Mouse (Mus musculus): ENCODE measurements around the gene Abcc3. TPM values are rescaled to one million over a fixed set of nuclear protein-coding genes. Genes with fewer than 3 reads are reported as not detected.

The Abcc3 gene
- polyA plus RNA-seq, 1 experiment from 2014 or later, result 8.7 TPM

DNA sequence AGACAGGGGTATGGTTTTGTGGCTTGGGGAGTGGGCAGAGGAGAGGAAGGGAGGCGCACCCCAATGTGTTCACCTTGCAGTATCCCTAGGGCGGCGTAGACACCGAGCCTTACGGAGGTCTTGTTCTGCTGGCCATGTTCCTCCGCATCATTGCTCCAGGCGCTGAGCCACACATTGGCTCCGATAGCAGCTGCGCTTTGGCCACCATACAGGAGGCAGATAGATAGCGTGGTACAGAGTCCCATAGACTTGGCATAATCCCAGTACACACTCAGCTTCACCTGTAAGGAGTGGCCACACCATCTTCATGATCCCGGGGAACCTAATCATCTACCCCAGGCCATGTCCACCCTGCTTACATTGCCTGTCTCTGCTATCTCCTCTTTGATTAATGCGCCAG, 33.6 kb downstream of the Abcc3 start:
- no peaks in the 10 kb centered on the region for H3K36me3 ChIP-seq (ENCODE audit: insufficient read depth, low read length)
- WGBS, result 91% methylated on average over 12 of the region's 12 CpGs

DNA sequence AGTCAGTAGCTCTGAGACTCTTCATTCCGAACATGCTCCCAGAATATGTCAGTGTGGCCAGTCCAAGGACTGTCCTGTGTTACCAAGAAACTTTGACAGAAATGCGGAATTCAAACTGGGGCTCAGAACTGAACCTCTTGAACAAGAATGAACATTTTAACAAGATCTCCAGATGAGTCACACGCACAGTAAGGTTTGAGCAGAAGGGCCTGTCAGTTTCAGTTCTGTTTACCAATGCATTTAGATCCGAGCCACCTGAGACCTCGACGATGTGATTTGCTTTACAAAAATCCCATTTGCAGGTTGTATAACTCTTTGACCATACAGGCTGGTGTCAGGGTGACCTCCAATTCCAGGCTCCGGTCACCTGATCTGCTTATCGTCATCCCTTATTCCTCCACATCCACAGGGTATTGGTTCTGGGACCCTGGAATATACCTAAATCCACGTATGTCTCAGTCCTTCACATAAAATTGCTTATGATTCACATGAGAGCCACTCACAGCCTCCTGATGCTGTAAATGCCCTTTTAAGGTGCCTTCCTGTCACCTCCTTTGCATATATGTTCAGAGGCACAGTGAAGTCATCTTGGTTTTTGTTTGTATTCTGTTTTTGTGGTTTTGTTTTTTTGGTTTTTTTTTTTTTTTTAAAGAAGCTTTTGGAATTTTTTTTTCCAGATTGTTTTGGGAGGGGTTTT, 37.1 kb downstream of the Abcc3 start:
- Histone ChIP-seq H3K4me3 (ENCODE audit: low read depth, low read length) (no peak overlapping the region), H3K4me2 (replicated peaks; ENCODE audit: low read depth, low read length) (no peak overlapping the region), H3K9ac (replicated peaks; ENCODE audit: low read depth) (no peak overlapping the region), H3K27me3 (replicated peaks; ENCODE audit: insufficient read depth, low read length) (no peaks in the 10 kb centered on the region), H3K4me1 (ENCODE audit: insufficient read depth, low read depth, low read length) (no peaks in the 10 kb centered on the region), H3K9me3 (ENCODE audit: low read length) (no peaks in the 10 kb centered on the region), H3K27ac (ENCODE audit: low read length) (no peak overlapping the region), H3K36me3 (ENCODE audit: insufficient read depth, low read length) (no peaks in the 10 kb centered on the region)
- 74% methylated on average over 9 of the region's 9 CpGs for WGBS
- ATAC-seq (no peak), DNase-seq (ENCODE audit: low spot score) (no peak)
- TF ChIP-seq CTCF (IDR thresholded peaks at IDR 0.05), result no peak
- TF ChIP-seq EP300 (IDR thresholded peaks at IDR 0.05), result no peak

More for the DNA sequence above, 33.6 kb downstream of the Abcc3 start:
- Histone ChIP-seq H3K9me3 (ENCODE audit: low read length) (no peaks in the 10 kb centered on the region), H3K27me3 (replicated peaks; ENCODE audit: insufficient read depth, low read length) (no peaks in the 10 kb centered on the region), H3K9ac (replicated peaks; ENCODE audit: low read depth) (no peak overlapping the region), H3K4me2 (replicated peaks; ENCODE audit: low read depth, low read length) (no peak overlapping the region), H3K4me3 (ENCODE audit: low read depth, low read length) (no peak overlapping the region), H3K27ac (ENCODE audit: low read length) (no peak overlapping the region), H3K4me1 (ENCODE audit: insufficient read depth, low read depth, low read length) (no peaks in the 10 kb centered on the region)
- TF ChIP-seq EP300 (IDR thresholded peaks at IDR 0.05) (no peak), CTCF (IDR thresholded peaks at IDR 0.05) (no peak)
- ATAC-seq (no peak), DNase-seq (ENCODE audit: low spot score) (no peak)

DNA sequence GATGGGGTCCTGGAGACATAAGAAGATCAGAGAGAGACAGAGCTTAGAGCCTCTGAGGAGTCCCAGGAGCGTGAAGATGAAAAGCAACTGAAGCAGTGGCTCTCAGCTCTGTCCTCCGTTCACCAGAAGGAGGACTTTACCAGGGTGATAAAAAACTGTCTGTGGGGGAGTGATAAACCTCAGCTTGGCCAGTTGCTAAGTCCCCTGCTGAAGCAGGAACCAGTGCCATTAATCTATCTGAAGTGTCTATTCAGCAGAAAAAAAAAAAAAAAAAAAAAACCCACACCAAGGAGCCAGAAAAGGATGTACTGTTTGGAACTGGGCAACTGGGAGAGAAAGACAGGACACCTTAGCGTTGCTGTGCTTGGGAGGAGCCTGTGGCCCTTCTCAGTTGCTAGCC, 41.7 kb downstream of the Abcc3 start:
- H3K9me3 ChIP-seq (ENCODE audit: low read length), result no peaks in the 10 kb centered on the region
- TF ChIP-seq CTCF (IDR thresholded peaks at IDR 0.05), result no peak
- TF ChIP-seq EP300 (IDR thresholded peaks at IDR 0.05), result no peak
- DNase-seq (ENCODE audit: low spot score) (no peak), ATAC-seq (no peak)
- H3K4me2 ChIP-seq (replicated peaks; ENCODE audit: low read depth, low read length), result no peak overlapping the region
- H3K27ac ChIP-seq (ENCODE audit: low read length), result no peak overlapping the region
- H3K4me3 ChIP-seq (ENCODE audit: low read depth, low read length), result no peak overlapping the region
- no peaks in the 10 kb centered on the region for H3K36me3 ChIP-seq (ENCODE audit: insufficient read depth, low read length)
- WGBS, result 25% methylated on average over 3 of the region's 3 CpGs
- H3K27me3 ChIP-seq (replicated peaks; ENCODE audit: insufficient read depth, low read length), result no peaks in the 10 kb centered on the region
- peaks cover 11% of the 10 kb centered on the region; the same call in 1 of the 2 replicates for H3K4me1 ChIP-seq (ENCODE audit: insufficient read depth, low read depth, low read length)
- no peak overlapping the region for H3K9ac ChIP-seq (replicated peaks; ENCODE audit: low read depth)

DNA sequence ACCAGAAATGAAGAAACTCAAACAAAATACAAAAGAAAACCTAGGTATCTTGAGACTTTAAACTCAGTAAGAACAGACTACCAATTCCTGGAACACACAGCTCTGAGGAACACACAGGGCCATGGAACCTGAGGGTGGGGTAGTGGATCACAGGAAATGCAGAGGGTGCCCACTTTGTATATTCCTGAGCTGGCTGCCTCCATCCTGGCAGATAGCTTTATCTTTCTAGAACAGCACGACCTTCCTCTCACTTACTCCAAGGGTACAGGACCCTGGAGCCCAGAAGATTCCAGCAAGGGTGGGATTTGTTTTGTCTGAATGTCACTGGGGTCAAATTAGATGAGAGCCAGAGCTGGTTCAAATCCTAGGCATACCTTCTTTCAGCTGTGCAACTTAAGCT, 42.5 kb downstream of the Abcc3 start:
- peak; percentile 13; the same call in 1 of the 2 replicates for ATAC-seq
- no peak overlapping the region for H3K4me2 ChIP-seq (replicated peaks; ENCODE audit: low read depth, low read length)
- WGBS, result 50% methylated on average over 1 of the region's 1 CpGs

DNA sequence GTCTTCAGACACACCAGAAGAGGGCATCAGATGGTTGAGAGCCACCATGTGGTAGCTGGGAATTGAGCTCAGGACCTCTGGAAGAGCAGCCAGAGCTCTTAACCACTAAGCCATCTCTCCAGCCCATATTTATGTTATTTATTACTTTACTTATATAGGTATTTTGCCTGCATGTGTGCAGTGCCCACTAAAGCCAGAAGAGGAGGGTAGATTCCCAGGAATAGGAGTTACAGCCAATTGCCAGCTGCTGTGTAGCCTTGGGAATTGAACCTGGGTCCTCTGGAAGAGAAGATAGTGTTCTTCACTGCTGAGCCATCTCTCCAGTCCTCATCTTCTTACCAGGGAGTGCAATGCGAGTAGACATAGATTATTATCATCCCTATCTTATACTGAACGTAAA, 43.0 kb downstream of the Abcc3 start:
- Histone ChIP-seq H3K4me3 (ENCODE audit: low read depth, low read length) (no peak overlapping the region), H3K4me1 (ENCODE audit: insufficient read depth, low read depth, low read length) (peaks cover 12% of the 10 kb centered on the region; the same call in 1 of the 2 replicates), H3K27ac (ENCODE audit: low read length) (no peak overlapping the region), H3K27me3 (replicated peaks; ENCODE audit: insufficient read depth, low read length) (no peaks in the 10 kb centered on the region), H3K9me3 (ENCODE audit: low read length) (no peaks in the 10 kb centered on the region), H3K36me3 (ENCODE audit: insufficient read depth, low read length) (no peaks in the 10 kb centered on the region), H3K4me2 (replicated peaks; ENCODE audit: low read depth, low read length) (no peak overlapping the region), H3K9ac (replicated peaks; ENCODE audit: low read depth) (no peak overlapping the region)
- no peak for ATAC-seq
- no peak for DNase-seq (ENCODE audit: low spot score)
- WGBS, result 80% methylated on average over 2 of the region's 2 CpGs
- TF ChIP-seq CTCF (IDR thresholded peaks at IDR 0.05), result peak; percentile 49
- TF ChIP-seq EP300 (IDR thresholded peaks at IDR 0.05), result no peak

More for the DNA sequence above, 42.5 kb downstream of the Abcc3 start:
- no peak overlapping the region for H3K27ac ChIP-seq (ENCODE audit: low read length)
- no peaks in the 10 kb centered on the region for H3K36me3 ChIP-seq (ENCODE audit: insufficient read depth, low read length)
- no peaks in the 10 kb centered on the region for H3K9me3 ChIP-seq (ENCODE audit: low read length)
- TF ChIP-seq EP300 (IDR thresholded peaks at IDR 0.05), result peak; percentile 48; the same call in 1 of the 2 replicates
- TF ChIP-seq CTCF (IDR thresholded peaks at IDR 0.05), result no peak
- no peak for DNase-seq (ENCODE audit: low spot score)
- H3K4me1 ChIP-seq (ENCODE audit: insufficient read depth, low read depth, low read length), result peaks cover 12% of the 10 kb centered on the region; the same call in 1 of the 2 replicates
- no peak overlapping the region for H3K4me3 ChIP-seq (ENCODE audit: low read depth, low read length)
- H3K27me3 ChIP-seq (replicated peaks; ENCODE audit: insufficient read depth, low read length), result no peaks in the 10 kb centered on the region
- H3K9ac ChIP-seq (replicated peaks; ENCODE audit: low read depth), result no peak overlapping the region

DNA sequence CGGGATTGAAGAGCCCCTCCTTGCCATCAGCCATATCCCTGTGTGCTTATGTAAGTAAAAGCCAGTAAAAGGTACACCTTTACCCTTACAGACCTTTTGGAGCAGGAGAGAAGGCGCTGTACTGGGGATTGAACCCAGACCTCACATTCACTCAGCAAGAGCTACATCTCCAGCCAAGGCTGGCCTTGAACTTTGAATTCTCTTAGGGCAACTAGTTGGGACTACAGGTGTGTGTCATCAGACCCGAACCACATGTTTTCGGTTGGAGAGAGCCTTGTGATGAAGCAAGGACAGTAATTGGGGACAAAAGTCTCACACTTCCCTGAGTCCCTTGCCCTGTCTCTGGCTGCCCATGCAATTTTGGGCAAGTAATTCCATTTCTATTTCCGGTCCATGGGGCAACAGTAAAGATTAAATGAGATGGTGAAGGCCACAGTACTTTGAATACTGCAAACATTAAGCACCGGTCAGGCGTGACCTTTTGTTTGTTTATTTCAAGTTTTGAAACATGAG, 45.7 kb downstream of the Abcc3 start:
- no peak for ATAC-seq
- H3K27me3 ChIP-seq (replicated peaks; ENCODE audit: insufficient read depth, low read length), result no peaks in the 10 kb centered on the region
- no peak overlapping the region for H3K4me3 ChIP-seq (ENCODE audit: low read depth, low read length)
- TF ChIP-seq EP300 (IDR thresholded peaks at IDR 0.05), result no peak
- no peak for TF ChIP-seq CTCF (IDR thresholded peaks at IDR 0.05)
- 63% methylated on average over 7 of the region's 7 CpGs for WGBS
- no peaks in the 10 kb centered on the region for H3K9me3 ChIP-seq (ENCODE audit: low read length)
- DNase-seq (ENCODE audit: low spot score), result peak; percentile 48
- H3K36me3 ChIP-seq (ENCODE audit: insufficient read depth, low read length), result no peaks in the 10 kb centered on the region
- H3K4me1 ChIP-seq (ENCODE audit: insufficient read depth, low read depth, low read length), result peaks cover 16% of the 10 kb centered on the region
- H3K9ac ChIP-seq (replicated peaks; ENCODE audit: low read depth), result no peak overlapping the region
- H3K27ac ChIP-seq (ENCODE audit: low read length), result peak overlapping the region; percentile 63
- no peak overlapping the region for H3K4me2 ChIP-seq (replicated peaks; ENCODE audit: low read depth, low read length)
